Mouse (Mus musculus): ENCODE measurements around the gene Rrp36. TPM values are rescaled to one million over a fixed set of nuclear protein-coding genes. Genes with fewer than 3 reads are reported as not detected.

The Rrp36 gene
- polyA plus RNA-seq, 1 experiment from 2014 or later, result 17.4 TPM

GRCm38 (mm10) chr17:46678911-46679310 lies 4.8 kb upstream of the Rrp36 start:
- peak overlapping the region; percentile 95 for H3K4me2 ChIP-seq (ENCODE audit: low read depth, low read length)
- peak overlapping the region; percentile 91 for H3K9ac ChIP-seq (ENCODE audit: low read depth, low read length)
- H3K4me3 ChIP-seq (ENCODE audit: low read depth, low read length), result peak overlapping the region; percentile 97; the same call in 1 of the 2 replicates
- H3K4me1 ChIP-seq (ENCODE audit: control insufficient read depth, low read depth, low read length), result peaks cover 37% of the 10 kb centered on the region
- ATAC-seq (ENCODE audit: low read depth), result no peak
- H3K27ac ChIP-seq (ENCODE audit: low read length), result peak overlapping the region; percentile 93; the same call in 1 of the 2 replicates
- WGBS (ENCODE audit: insufficient replicate concordance), result 66% methylated on average over 9 of the region's 9 CpGs
- peaks cover 22% of the 10 kb centered on the region for H3K36me3 ChIP-seq (ENCODE audit: control insufficient read depth, insufficient read depth)
- H3K27me3 ChIP-seq (ENCODE audit: control insufficient read depth, insufficient read depth, low read depth, low read length), result no peaks in the 10 kb centered on the region
- no peaks in the 10 kb centered on the region for H3K9me3 ChIP-seq (replicated peaks; ENCODE audit: control insufficient read depth, low read length)

DNA sequence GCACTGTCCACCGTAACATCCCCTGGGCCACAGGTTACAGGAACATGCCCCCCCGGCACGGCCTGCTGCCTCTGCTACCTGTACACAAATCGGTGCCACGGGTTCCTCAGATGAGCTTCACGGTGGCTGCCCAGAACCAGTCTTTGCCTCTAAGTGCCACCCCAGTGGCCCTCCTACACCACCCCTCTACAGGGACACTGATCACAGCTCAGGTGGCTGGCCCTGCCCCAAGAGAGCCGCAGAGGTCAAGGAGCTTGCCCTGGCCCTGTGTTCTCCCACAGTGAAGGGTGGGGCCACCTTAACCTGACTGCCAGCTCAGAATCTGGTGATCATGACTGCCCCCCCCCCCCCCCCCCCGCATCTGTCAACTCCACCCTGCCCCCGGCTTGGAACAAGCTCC lies 4.3 kb upstream of the Rrp36 start, which contains the start of gene Mea1:
Mea1 (plus strand) TSS at position 378 of the 400 bp plus-strand sequence.
- H3K4me3 ChIP-seq (ENCODE audit: low read depth, low read length), result peak within 1 kb of the TSS; percentile 97
- no peak for ATAC-seq (ENCODE audit: low read depth)
- peaks cover 18% of the 10 kb centered on the region for H3K36me3 ChIP-seq (ENCODE audit: control insufficient read depth, insufficient read depth)
- H3K9me3 ChIP-seq (replicated peaks; ENCODE audit: control insufficient read depth, low read length), result no peaks in the 10 kb centered on the region
- H3K4me2 ChIP-seq (ENCODE audit: low read depth, low read length), result peak within 1 kb of the TSS; percentile 95
- H3K27me3 ChIP-seq (ENCODE audit: control insufficient read depth, insufficient read depth, low read depth, low read length), result no peaks in the 10 kb centered on the region
- peak within 1 kb of the TSS; percentile 91 for H3K9ac ChIP-seq (ENCODE audit: low read depth, low read length)
- H3K27ac ChIP-seq (ENCODE audit: low read length), result peak within 1 kb of the TSS; percentile 93
- WGBS (ENCODE audit: insufficient replicate concordance), result 81% methylated on average over 8 of the region's 9 CpGs
- H3K4me1 ChIP-seq (ENCODE audit: control insufficient read depth, low read depth, low read length), result peaks cover 38% of the 10 kb centered on the region

- H3K9me3 ChIP-seq (replicated peaks; ENCODE audit: control insufficient read depth, low read length), result no peaks in the 10 kb centered on the region
- 37% methylated on average over 15 of the region's 15 CpGs for WGBS (ENCODE audit: insufficient replicate concordance)
- ATAC-seq (ENCODE audit: low read depth), result peak; percentile 11; the same call in 1 of the 2 replicates
Measured at GRCm38 (mm10) chr17:46674530-46675283, 555 bp upstream of the Rrp36 start.

DNA sequence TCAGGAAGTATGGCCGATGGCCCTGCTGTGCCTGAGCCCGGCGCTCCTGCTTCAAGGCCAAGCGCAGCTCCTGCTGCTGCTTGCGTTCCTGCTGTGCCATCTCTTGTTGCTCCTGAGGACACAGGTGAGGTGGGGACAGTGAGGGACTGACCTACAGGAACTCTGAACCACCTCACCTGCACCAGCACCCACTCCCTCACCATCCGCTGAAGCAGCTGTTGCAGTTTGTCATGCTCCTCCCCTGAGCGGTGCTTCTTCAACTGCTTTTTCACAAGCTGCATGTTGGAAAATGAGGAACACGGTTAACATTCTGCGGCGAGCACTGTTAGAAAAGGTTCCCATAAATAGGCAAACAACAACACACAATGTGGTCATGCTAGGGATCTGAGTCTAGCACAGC lies 4.2 kb downstream of the Rrp36 start:
- 85% methylated on average over 10 of the region's 10 CpGs for WGBS (ENCODE audit: insufficient replicate concordance)
- peaks cover 8% of the 10 kb centered on the region for H3K36me3 ChIP-seq (ENCODE audit: control insufficient read depth, insufficient read depth)

More at GRCm38 (mm10) chr17:46674530-46675283, 555 bp upstream of the Rrp36 start:
- H3K27me3 ChIP-seq (ENCODE audit: control insufficient read depth, insufficient read depth, low read depth, low read length), result no peaks in the 10 kb centered on the region
- peaks cover 35% of the 10 kb centered on the region for H3K4me1 ChIP-seq (ENCODE audit: control insufficient read depth, low read depth, low read length)
- H3K9ac ChIP-seq (ENCODE audit: low read depth, low read length), result peak overlapping the region; percentile 72
- H3K27ac ChIP-seq (ENCODE audit: low read length), result peak overlapping the region; percentile 83
- H3K4me2 ChIP-seq (ENCODE audit: low read depth, low read length), result peak overlapping the region; percentile 68
- H3K4me3 ChIP-seq (ENCODE audit: low read depth, low read length), result peak overlapping the region; percentile 81
- peaks cover 19% of the 10 kb centered on the region for H3K36me3 ChIP-seq (ENCODE audit: control insufficient read depth, insufficient read depth)

DNA sequence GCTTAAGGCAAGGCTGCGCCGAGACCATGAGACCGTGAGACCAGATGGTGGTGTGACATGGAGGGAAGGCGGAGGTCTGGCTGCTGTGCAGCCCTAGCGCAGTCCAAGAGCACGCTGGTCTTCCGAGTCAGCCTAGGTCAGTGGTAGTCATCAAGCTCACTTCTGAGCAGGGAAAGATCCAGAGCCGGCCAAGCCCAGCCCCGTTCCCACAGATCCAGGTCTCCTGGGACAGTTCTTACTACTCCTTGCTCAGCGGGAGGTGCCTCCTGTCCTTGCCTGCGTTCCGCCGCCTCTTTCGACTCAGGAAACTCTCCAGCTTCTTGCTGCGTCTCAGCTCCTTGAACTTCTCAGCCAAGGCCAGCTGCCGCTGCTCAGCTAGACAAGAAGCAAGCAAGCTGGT lies 6.4 kb downstream of the Rrp36 start:
- no peaks in the 10 kb centered on the region for H3K9me3 ChIP-seq (replicated peaks; ENCODE audit: control insufficient read depth, low read length)
- H3K9ac ChIP-seq (ENCODE audit: low read depth, low read length), result no peak overlapping the region
- H3K27ac ChIP-seq (ENCODE audit: low read length), result no peak overlapping the region
- H3K27me3 ChIP-seq (ENCODE audit: control insufficient read depth, insufficient read depth, low read depth, low read length), result no peaks in the 10 kb centered on the region
- no peak overlapping the region for H3K4me3 ChIP-seq (ENCODE audit: low read depth, low read length)
- H3K36me3 ChIP-seq (ENCODE audit: control insufficient read depth, insufficient read depth), result peaks cover 12% of the 10 kb centered on the region
- no peak for ATAC-seq (ENCODE audit: low read depth)
- no peak overlapping the region for H3K4me2 ChIP-seq (ENCODE audit: low read depth, low read length)
- peaks cover under 1% of the 10 kb centered on the region for H3K4me1 ChIP-seq (ENCODE audit: control insufficient read depth, low read depth, low read length)
- 88% methylated on average over 16 of the region's 16 CpGs for WGBS (ENCODE audit: insufficient replicate concordance)

More for the DNA sequence above, 4.2 kb downstream of the Rrp36 start:
- no peak for ATAC-seq (ENCODE audit: low read depth)
- no peak overlapping the region for H3K27ac ChIP-seq (ENCODE audit: low read length)
- peaks cover 16% of the 10 kb centered on the region for H3K4me1 ChIP-seq (ENCODE audit: control insufficient read depth, low read depth, low read length)
- H3K4me2 ChIP-seq (ENCODE audit: low read depth, low read length), result no peak overlapping the region
- no peaks in the 10 kb centered on the region for H3K27me3 ChIP-seq (ENCODE audit: control insufficient read depth, insufficient read depth, low read depth, low read length)
- no peaks in the 10 kb centered on the region for H3K9me3 ChIP-seq (replicated peaks; ENCODE audit: control insufficient read depth, low read length)
- no peak overlapping the region for H3K4me3 ChIP-seq (ENCODE audit: low read depth, low read length)
- no peak overlapping the region for H3K9ac ChIP-seq (ENCODE audit: low read depth, low read length)

GRCm38 (mm10) chr17:46662730-46663129 lies 11.4 kb downstream of the Rrp36 start:
- no peak overlapping the region for H3K27ac ChIP-seq (ENCODE audit: low read length)
- 77% methylated on average over 5 of the region's 5 CpGs for WGBS (ENCODE audit: insufficient replicate concordance)
- no peaks in the 10 kb centered on the region for H3K9me3 ChIP-seq (replicated peaks; ENCODE audit: control insufficient read depth, low read length)
- no peaks in the 10 kb centered on the region for H3K4me1 ChIP-seq (ENCODE audit: control insufficient read depth, low read depth, low read length)
- no peak overlapping the region for H3K9ac ChIP-seq (ENCODE audit: low read depth, low read length)
- H3K27me3 ChIP-seq (ENCODE audit: control insufficient read depth, insufficient read depth, low read depth, low read length), result no peaks in the 10 kb centered on the region
- no peak overlapping the region for H3K4me3 ChIP-seq (ENCODE audit: low read depth, low read length)
- ATAC-seq (ENCODE audit: low read depth), result no peak
- H3K4me2 ChIP-seq (ENCODE audit: low read depth, low read length), result no peak overlapping the region
- peaks cover 8% of the 10 kb centered on the region for H3K36me3 ChIP-seq (ENCODE audit: control insufficient read depth, insufficient read depth)

DNA sequence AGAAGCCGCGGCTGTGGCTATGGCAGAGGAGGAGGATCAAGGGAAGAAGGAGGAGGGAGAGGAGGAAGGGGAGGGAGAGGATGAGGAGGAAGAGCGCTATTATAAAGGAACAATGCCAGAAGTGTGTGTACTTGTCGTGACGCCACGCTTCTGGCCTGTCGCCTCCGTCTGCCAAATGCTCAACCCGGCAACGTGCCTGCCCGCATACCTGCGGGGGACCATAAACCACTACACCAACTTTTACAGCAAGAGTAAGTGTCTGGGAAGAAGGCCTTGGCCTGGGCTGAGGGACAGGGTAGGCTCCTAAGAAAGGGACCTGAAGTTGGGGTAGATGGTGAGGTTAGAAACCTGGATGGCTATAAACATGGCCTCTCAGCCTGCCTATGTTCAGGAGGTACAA lies 12.2 kb downstream of the Rrp36 start:
- H3K4me2 ChIP-seq (ENCODE audit: low read depth, low read length), result no peak overlapping the region
- H3K27ac ChIP-seq (ENCODE audit: low read length), result no peak overlapping the region
- no peaks in the 10 kb centered on the region for H3K4me1 ChIP-seq (ENCODE audit: control insufficient read depth, low read depth, low read length)
- WGBS (ENCODE audit: insufficient replicate concordance), result 83% methylated on average over 12 of the region's 12 CpGs
- peaks cover 8% of the 10 kb centered on the region for H3K36me3 ChIP-seq (ENCODE audit: control insufficient read depth, insufficient read depth)
- no peaks in the 10 kb centered on the region for H3K9me3 ChIP-seq (replicated peaks; ENCODE audit: control insufficient read depth, low read length)
- no peaks in the 10 kb centered on the region for H3K27me3 ChIP-seq (ENCODE audit: control insufficient read depth, insufficient read depth, low read depth, low read length)
- ATAC-seq (ENCODE audit: low read depth), result no peak
- no peak overlapping the region for H3K9ac ChIP-seq (ENCODE audit: low read depth, low read length)
- H3K4me3 ChIP-seq (ENCODE audit: low read depth, low read length), result no peak overlapping the region

DNA sequence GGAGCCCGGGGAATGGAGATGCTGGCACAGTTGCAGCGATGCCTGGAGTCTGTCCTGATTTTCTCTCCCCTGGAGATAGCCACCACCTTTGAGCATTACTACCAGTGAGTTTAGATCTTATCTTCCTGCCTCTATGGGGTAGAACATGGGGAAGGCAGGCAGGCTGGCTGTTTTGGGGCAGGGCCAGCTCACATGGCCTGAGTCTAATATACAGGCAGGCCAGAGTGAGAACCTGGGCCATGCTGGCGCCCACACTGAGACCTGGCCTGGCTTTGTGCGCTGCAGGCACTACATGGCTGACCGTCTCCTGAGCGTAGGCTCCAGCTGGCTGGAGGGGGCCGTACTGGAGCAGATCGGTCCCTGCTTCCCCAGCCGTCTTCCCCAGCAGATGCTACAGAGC lies 12.8 kb downstream of the Rrp36 start:
- Histone ChIP-seq H3K4me1 (ENCODE audit: control insufficient read depth, low read depth, low read length) (no peaks in the 10 kb centered on the region; the same call in 1 of the 2 replicates), H3K27ac (ENCODE audit: low read length) (no peak overlapping the region), H3K4me3 (ENCODE audit: low read depth, low read length) (no peak overlapping the region), H3K27me3 (ENCODE audit: control insufficient read depth, insufficient read depth, low read depth, low read length) (no peaks in the 10 kb centered on the region), H3K36me3 (ENCODE audit: control insufficient read depth, insufficient read depth) (peaks cover 8% of the 10 kb centered on the region), H3K9me3 (replicated peaks; ENCODE audit: control insufficient read depth, low read length) (no peaks in the 10 kb centered on the region), H3K9ac (ENCODE audit: low read depth, low read length) (no peak overlapping the region), H3K4me2 (ENCODE audit: low read depth, low read length) (no peak overlapping the region)
- WGBS (ENCODE audit: insufficient replicate concordance), result 81% methylated on average over 9 of the region's 9 CpGs
- no peak for ATAC-seq (ENCODE audit: low read depth)

DNA sequence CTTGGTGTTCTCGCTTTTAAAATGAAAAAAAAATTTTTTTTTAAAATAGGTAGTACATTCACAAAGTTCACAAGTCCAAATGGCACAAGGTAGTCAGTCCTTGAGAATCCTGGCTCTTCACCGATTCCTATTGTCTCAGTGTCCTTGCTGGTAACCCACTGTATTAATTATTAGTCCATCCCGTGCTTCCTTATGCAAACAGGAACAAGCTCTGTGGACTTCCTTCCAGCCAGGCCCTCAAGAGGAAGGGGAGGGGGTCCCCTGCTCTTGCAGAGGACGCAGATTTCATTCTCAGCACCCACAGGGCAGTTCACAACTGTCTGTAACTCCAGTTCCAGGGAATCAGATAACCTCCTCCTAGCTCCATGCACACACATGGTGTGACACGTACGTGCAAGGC lies 18.1 kb downstream of the Rrp36 start:
- WGBS (ENCODE audit: insufficient replicate concordance), result 68% methylated on average over 6 of the region's 6 CpGs
- Histone ChIP-seq H3K4me1 (ENCODE audit: control insufficient read depth, low read depth, low read length) (peaks cover 13% of the 10 kb centered on the region), H3K27me3 (ENCODE audit: control insufficient read depth, insufficient read depth, low read depth, low read length) (no peaks in the 10 kb centered on the region), H3K4me2 (ENCODE audit: low read depth, low read length) (no peak overlapping the region), H3K36me3 (ENCODE audit: control insufficient read depth, insufficient read depth) (peaks cover 13% of the 10 kb centered on the region), H3K4me3 (ENCODE audit: low read depth, low read length) (no peak overlapping the region), H3K9ac (ENCODE audit: low read depth, low read length) (no peak overlapping the region), H3K9me3 (replicated peaks; ENCODE audit: control insufficient read depth, low read length) (no peaks in the 10 kb centered on the region), H3K27ac (ENCODE audit: low read length) (no peak overlapping the region)
- no peak for ATAC-seq (ENCODE audit: low read depth)

Measured in liver, embryonic 16.5 days (tissue).